Mouse (Mus musculus): ENCODE data around the gene Ccr5.
"Not testable (repeated sequence)": the region's sequence is repeated elsewhere in the genome, so short reads cannot be mapped to it uniquely, and the experiment has no call there.

Ccr5 gene

GRCm38 (mm10) chr9:124121387-124122184 is at the start of gene Ccr5:
Gene Ccr5, plus strand, starts transcription at chr9:124121543.
- DNase-seq (ENCODE audit: low spot score): no peak

GRCm38 (mm10) chr9:124079803-124080202 is 41.5 kb upstream of the Ccr5 start:
- no peak for DNase-seq (ENCODE audit: low spot score)

- DNase-seq (ENCODE audit: low spot score): not testable (repeated sequence)
These were observed 40.9 kb upstream of the Ccr5 start for GRCm38 (mm10) chr9:124080471-124080870.

- no peak for DNase-seq (ENCODE audit: low spot score)
These were observed 30.9 kb upstream of the Ccr5 start for GRCm38 (mm10) chr9:124090441-124090840.

GRCm38 (mm10) chr9:124099127-124099526 is 22.2 kb upstream of the Ccr5 start:
- DNase-seq (ENCODE audit: low spot score): no peak

GRCm38 (mm10) chr9:124100357-124100756 is 21.0 kb upstream of the Ccr5 start:
- DNase-seq (ENCODE audit: low spot score): no peak

- no peak for DNase-seq (ENCODE audit: low spot score)
These were observed 19.6 kb upstream of the Ccr5 start, which contains the start of gene Ccr2 for GRCm38 (mm10) chr9:124101723-124102122. Gene Ccr2, plus strand, starts transcription at chr9:124101950.

- no peak for DNase-seq (ENCODE audit: low spot score)
These were observed 18.1 kb upstream of the Ccr5 start for GRCm38 (mm10) chr9:124103199-124103598.

- no peak for DNase-seq (ENCODE audit: low spot score)
These were observed 16.1 kb upstream of the Ccr5 start for GRCm38 (mm10) chr9:124105196-124105595.

- DNase-seq (ENCODE audit: low spot score): no peak
These were observed 14.1 kb upstream of the Ccr5 start for GRCm38 (mm10) chr9:124107232-124107631.

- no peak for DNase-seq (ENCODE audit: low spot score)
These were observed 12.8 kb upstream of the Ccr5 start for GRCm38 (mm10) chr9:124108356-124109127.

GRCm38 (mm10) chr9:124111997-124112396 is 9.3 kb upstream of the Ccr5 start:
- DNase-seq (ENCODE audit: low spot score): no peak

GRCm38 (mm10) chr9:124112591-124113239 is 8.6 kb upstream of the Ccr5 start:
- DNase-seq (ENCODE audit: low spot score): no peak

- DNase-seq (ENCODE audit: low spot score): no peak
These were observed 7.6 kb upstream of the Ccr5 start for GRCm38 (mm10) chr9:124113777-124114176.

- peak; percentile 23 for DNase-seq (ENCODE audit: low spot score)
These were observed 2.9 kb upstream of the Ccr5 start for GRCm38 (mm10) chr9:124118489-124118888.

- DNase-seq (ENCODE audit: low spot score): no peak
These were observed 4.2 kb downstream of the Ccr5 start for GRCm38 (mm10) chr9:124125576-124125975.

- no peak for DNase-seq (ENCODE audit: low spot score)
These were observed 5.0 kb downstream of the Ccr5 start for GRCm38 (mm10) chr9:124126373-124126772.

GRCm38 (mm10) chr9:124127412-124127811 is 6.1 kb downstream of the Ccr5 start:
- DNase-seq (ENCODE audit: low spot score): no peak

GRCm38 (mm10) chr9:124128379-124128778 is 7.0 kb downstream of the Ccr5 start:
- no peak for DNase-seq (ENCODE audit: low spot score)

GRCm38 (mm10) chr9:124132899-124133298 is 11.6 kb downstream of the Ccr5 start:
- not testable (repeated sequence) for DNase-seq (ENCODE audit: low spot score)

- not testable (repeated sequence) for DNase-seq (ENCODE audit: low spot score)
These were observed 13.6 kb downstream of the Ccr5 start for GRCm38 (mm10) chr9:124134919-124135318.

GRCm38 (mm10) chr9:124137619-124138018 is 16.3 kb downstream of the Ccr5 start:
- DNase-seq (ENCODE audit: low spot score): no peak
